Mouse (Mus musculus) megakaryocyte, embryonic 14.5 days (primary cell): ENCODE measurements at regions not wholly inside any gene's neighbourhood (a gene's known extent, or its start where the extent isn't known, plus 50 kb on each side); places are given as distances from the start of the nearest gene placed in this dataset.

ENCODE experiments used
- FLI1 ChIP-seq: IDR thresholded peaks from 2 replicates; pipeline ENCODE4 v1.6.1; 2012; ENCODE audit warnings: low read length, inconsistent platforms, mixed read lengths
- GATA1 ChIP-seq: IDR thresholded peaks from 3 replicates; pipeline ENCODE4 v1.6.1; 2012; ENCODE audit warnings: mixed read lengths, low read length, inconsistent platforms, borderline replicate concordance

GRCm38 (mm10) chr6:64800965-64801364 lies 72.0 kb downstream of the Atoh1 start:
- TF ChIP-seq GATA1 (no peak), FLI1 (no peak)
